Mouse (Mus musculus): ENCODE data around the gene Smtn.

The Smtn gene

GRCm38 (mm10) chr11:3547969-3548368 is 7.6 kb upstream of the Smtn start:
- DNase-seq (ENCODE audit: low read depth, low spot score), result no peak

- no peak for DNase-seq (ENCODE audit: low read depth, low spot score)
Observed at GRCm38 (mm10) chr11:3547047-3547446, 6.6 kb upstream of the Smtn start.

GRCm38 (mm10) chr11:3546242-3546562 is 5.8 kb upstream of the Smtn start:
- DNase-seq (ENCODE audit: low read depth, low spot score), result no peak

- no peak for DNase-seq (ENCODE audit: low read depth, low spot score)
Observed at GRCm38 (mm10) chr11:3545531-3546241, 5.3 kb upstream of the Smtn start.

GRCm38 (mm10) chr11:3544409-3544808 is 4.0 kb upstream of the Smtn start:
- DNase-seq (ENCODE audit: low read depth, low spot score), result no peak

GRCm38 (mm10) chr11:3543001-3543400 is 2.6 kb upstream of the Smtn start:
- DNase-seq (ENCODE audit: low read depth, low spot score), result no peak

- no peak for DNase-seq (ENCODE audit: low read depth, low spot score)
Observed at GRCm38 (mm10) chr11:3541932-3542331, 1.5 kb upstream of the Smtn start.

- no peak for DNase-seq (ENCODE audit: low read depth, low spot score)
Observed at GRCm38 (mm10) chr11:3539826-3540196, 601 bp downstream of the Smtn start.

- peak; percentile 55 for DNase-seq (ENCODE audit: low read depth, low spot score)
Observed at GRCm38 (mm10) chr11:3539111-3539825, 1.1 kb downstream of the Smtn start.

GRCm38 (mm10) chr11:3538341-3538740 is 2.1 kb downstream of the Smtn start:
- DNase-seq (ENCODE audit: low read depth, low spot score), result no peak

GRCm38 (mm10) chr11:3537711-3538110 is 2.7 kb downstream of the Smtn start:
- DNase-seq (ENCODE audit: low read depth, low spot score), result no peak

- no peak for DNase-seq (ENCODE audit: low read depth, low spot score)
Observed at GRCm38 (mm10) chr11:3536745-3537333, 3.6 kb downstream of the Smtn start.

- DNase-seq (ENCODE audit: low read depth, low spot score), result no peak
Observed at GRCm38 (mm10) chr11:3536082-3536481, 4.3 kb downstream of the Smtn start.

- peak; percentile 49 for DNase-seq (ENCODE audit: low read depth, low spot score)
Observed at GRCm38 (mm10) chr11:3535406-3535986, 4.9 kb downstream of the Smtn start.

- DNase-seq (ENCODE audit: low read depth, low spot score), result no peak
Observed at GRCm38 (mm10) chr11:3534956-3535355, 5.5 kb downstream of the Smtn start.

- DNase-seq (ENCODE audit: low read depth, low spot score), result no peak
Observed at GRCm38 (mm10) chr11:3533406-3533932, 6.9 kb downstream of the Smtn start.

GRCm38 (mm10) chr11:3532101-3532931 is 8.1 kb downstream of the Smtn start:
- DNase-seq (ENCODE audit: low read depth, low spot score), result no peak

GRCm38 (mm10) chr11:3531634-3532033 is 8.8 kb downstream of the Smtn start:
- DNase-seq (ENCODE audit: low read depth, low spot score), result no peak

- no peak for DNase-seq (ENCODE audit: low read depth, low spot score)
Observed at GRCm38 (mm10) chr11:3530731-3531130, 9.7 kb downstream of the Smtn start.

- DNase-seq (ENCODE audit: low read depth, low spot score), result no peak
Observed at GRCm38 (mm10) chr11:3529476-3530252, 10.7 kb downstream of the Smtn start.

- DNase-seq (ENCODE audit: low read depth, low spot score), result no peak
Observed at GRCm38 (mm10) chr11:3528208-3528607, 12.2 kb downstream of the Smtn start.
